Mouse (Mus musculus): ENCODE measurements at regions not wholly inside any gene's neighbourhood (a gene's known extent, or its start where the extent isn't known, plus 50 kb on each side); places are given as distances from the start of the nearest gene placed in this dataset.
A peak's percentile ranks its signal among the peaks of the same experiment; 100 is the strongest.

GRCm38 (mm10) chr13:114619416-114619815, 160.7 kb upstream of the Fst start:
- no peaks in the 10 kb centered on the region for H3K27me3 ChIP-seq (replicated peaks)
- 94% methylated on average over 4 of the region's 4 CpGs for WGBS
- H3K9me3 ChIP-seq = no peaks in the 10 kb centered on the region
- no peak overlapping the region for H3K4me3 ChIP-seq
- H3K9ac ChIP-seq = no peak overlapping the region
- H3K4me2 ChIP-seq = no peak overlapping the region
- H3K4me1 ChIP-seq = no peaks in the 10 kb centered on the region
- H3K27ac ChIP-seq = no peak overlapping the region
- H3K36me3 ChIP-seq (replicated peaks) = no peaks in the 10 kb centered on the region
- ATAC-seq (replicated peaks) = no peak

- ATAC-seq (replicated peaks) = no peak
These were observed 178.0 kb upstream of the Fst start for GRCm38 (mm10) chr13:114636731-114637130.

GRCm38 (mm10) chr13:114639531-114639930, 178.5 kb upstream of the Mocs2 start:
- H3K4me2 ChIP-seq = no peak overlapping the region
- ATAC-seq (replicated peaks) = no peak
- 96% methylated on average over 2 of the region's 2 CpGs for WGBS
- H3K36me3 ChIP-seq (replicated peaks) = no peaks in the 10 kb centered on the region
- no peak overlapping the region for H3K9ac ChIP-seq
- H3K4me1 ChIP-seq = peaks cover 7% of the 10 kb centered on the region; the same call in 1 of the 2 replicates
- no peaks in the 10 kb centered on the region for H3K9me3 ChIP-seq
- no peak overlapping the region for H3K4me3 ChIP-seq
- H3K27ac ChIP-seq = no peak overlapping the region
- H3K27me3 ChIP-seq (replicated peaks) = no peaks in the 10 kb centered on the region

More at GRCm38 (mm10) chr13:114636731-114637130, 178.0 kb upstream of the Fst start:
- Histone ChIP-seq H3K4me3 (no peak overlapping the region), H3K9me3 (no peaks in the 10 kb centered on the region), H3K4me2 (no peak overlapping the region), H3K27me3 (replicated peaks) (no peaks in the 10 kb centered on the region), H3K9ac (no peak overlapping the region), H3K36me3 (replicated peaks) (no peaks in the 10 kb centered on the region), H3K27ac (no peak overlapping the region), H3K4me1 (no peaks in the 10 kb centered on the region)
- WGBS = 91% methylated on average over 4 of the region's 4 CpGs

- no peak for ATAC-seq (replicated peaks)
- H3K27ac ChIP-seq = no peak overlapping the region
These were observed 176.2 kb upstream of the Mocs2 start for GRCm38 (mm10) chr13:114641688-114642390.

GRCm38 (mm10) chr13:114642901-114643491, 175.0 kb upstream of the Mocs2 start:
- no peak overlapping the region for H3K9ac ChIP-seq
- H3K4me1 ChIP-seq = peaks cover 7% of the 10 kb centered on the region; the same call in 1 of the 2 replicates
- no peaks in the 10 kb centered on the region for H3K36me3 ChIP-seq (replicated peaks)
- no peak overlapping the region for H3K4me2 ChIP-seq
- no peak overlapping the region for H3K4me3 ChIP-seq
- H3K9me3 ChIP-seq = no peaks in the 10 kb centered on the region
- H3K27me3 ChIP-seq (replicated peaks) = no peaks in the 10 kb centered on the region
- H3K27ac ChIP-seq = no peak overlapping the region
- ATAC-seq (replicated peaks) = peak; percentile 88
- 21% methylated on average over 3 of the region's 3 CpGs for WGBS

More at GRCm38 (mm10) chr13:114641688-114642390, 176.2 kb upstream of the Mocs2 start:
- Histone ChIP-seq H3K4me1 (peaks cover 7% of the 10 kb centered on the region; the same call in 1 of the 2 replicates), H3K9ac (no peak overlapping the region), H3K36me3 (replicated peaks) (no peaks in the 10 kb centered on the region), H3K27me3 (replicated peaks) (no peaks in the 10 kb centered on the region), H3K4me3 (no peak overlapping the region), H3K4me2 (no peak overlapping the region), H3K9me3 (no peaks in the 10 kb centered on the region)
- WGBS = 43% methylated on average over 9 of the region's 9 CpGs

- 19% methylated on average over 11 of the region's 11 CpGs for WGBS
- no peak overlapping the region for H3K9ac ChIP-seq
- H3K9me3 ChIP-seq = no peaks in the 10 kb centered on the region
- no peak overlapping the region for H3K4me3 ChIP-seq
- H3K36me3 ChIP-seq (replicated peaks) = no peaks in the 10 kb centered on the region
- no peak for ATAC-seq (replicated peaks)
- H3K4me1 ChIP-seq = peaks cover 7% of the 10 kb centered on the region; the same call in 1 of the 2 replicates
- H3K27ac ChIP-seq = no peak overlapping the region
- no peaks in the 10 kb centered on the region for H3K27me3 ChIP-seq (replicated peaks)
- peak overlapping the region; percentile 11; the same call in 1 of the 2 replicates for H3K4me2 ChIP-seq
These were observed 174.5 kb upstream of the Mocs2 start for GRCm38 (mm10) chr13:114643521-114643920.

- H3K9ac ChIP-seq = no peak overlapping the region
- no peak for ATAC-seq (replicated peaks)
- no peaks in the 10 kb centered on the region for H3K9me3 ChIP-seq
- no peaks in the 10 kb centered on the region for H3K4me1 ChIP-seq
- no peaks in the 10 kb centered on the region for H3K27me3 ChIP-seq (replicated peaks)
- no peak overlapping the region for H3K4me3 ChIP-seq
- H3K36me3 ChIP-seq (replicated peaks) = no peaks in the 10 kb centered on the region
- H3K27ac ChIP-seq = no peak overlapping the region
- H3K4me2 ChIP-seq = no peak overlapping the region
- 93% methylated on average over 7 of the region's 7 CpGs for WGBS
These were observed 163.8 kb upstream of the Mocs2 start for GRCm38 (mm10) chr13:114654267-114654666.

- WGBS = 90% methylated on average over 4 of the region's 4 CpGs
- Histone ChIP-seq H3K4me1 (no peaks in the 10 kb centered on the region), H3K27me3 (replicated peaks) (no peaks in the 10 kb centered on the region)
These were observed 163.0 kb upstream of the Mocs2 start for GRCm38 (mm10) chr13:114654953-114655586.

GRCm38 (mm10) chr13:114672411-114672810, 145.6 kb upstream of the Mocs2 start:
- H3K9ac ChIP-seq = no peak overlapping the region
- no peak for ATAC-seq (replicated peaks)
- no peak overlapping the region for H3K4me3 ChIP-seq
- no peaks in the 10 kb centered on the region for H3K4me1 ChIP-seq
- H3K9me3 ChIP-seq = peaks cover 2% of the 10 kb centered on the region; the same call in 1 of the 2 replicates
- no peaks in the 10 kb centered on the region for H3K27me3 ChIP-seq (replicated peaks)
- no peaks in the 10 kb centered on the region for H3K36me3 ChIP-seq (replicated peaks)
- H3K27ac ChIP-seq = no peak overlapping the region
- no peak overlapping the region for H3K4me2 ChIP-seq

More at GRCm38 (mm10) chr13:114654953-114655586, 163.0 kb upstream of the Mocs2 start:
- no peak for ATAC-seq (replicated peaks)
- no peak overlapping the region for H3K9ac ChIP-seq
- H3K27ac ChIP-seq = no peak overlapping the region
- H3K4me3 ChIP-seq = no peak overlapping the region
- no peaks in the 10 kb centered on the region for H3K36me3 ChIP-seq (replicated peaks)
- no peaks in the 10 kb centered on the region for H3K9me3 ChIP-seq
- no peak overlapping the region for H3K4me2 ChIP-seq

- Histone ChIP-seq H3K4me1 (no peaks in the 10 kb centered on the region), H3K36me3 (replicated peaks) (no peaks in the 10 kb centered on the region), H3K9ac (no peak overlapping the region), H3K4me2 (no peak overlapping the region), H3K9me3 (no peaks in the 10 kb centered on the region), H3K4me3 (no peak overlapping the region), H3K27me3 (replicated peaks) (no peaks in the 10 kb centered on the region), H3K27ac (no peak overlapping the region)
- ATAC-seq (replicated peaks) = no peak
- WGBS = 82% methylated on average over 5 of the region's 5 CpGs
These were observed 138.2 kb upstream of the Mocs2 start for GRCm38 (mm10) chr13:114679703-114680378.

GRCm38 (mm10) chr13:114680379-114680733, 137.7 kb upstream of the Mocs2 start:
- no peaks in the 10 kb centered on the region for H3K36me3 ChIP-seq (replicated peaks)
- no peak overlapping the region for H3K4me3 ChIP-seq
- no peak overlapping the region for H3K4me2 ChIP-seq
- WGBS = 82% methylated on average over 9 of the region's 9 CpGs
- no peak for ATAC-seq (replicated peaks)
- H3K27ac ChIP-seq = no peak overlapping the region
- no peaks in the 10 kb centered on the region for H3K9me3 ChIP-seq
- H3K27me3 ChIP-seq (replicated peaks) = no peaks in the 10 kb centered on the region
- no peak overlapping the region for H3K9ac ChIP-seq
- no peaks in the 10 kb centered on the region for H3K4me1 ChIP-seq

GRCm38 (mm10) chr13:114681196-114681595, 136.8 kb upstream of the Mocs2 start:
- H3K4me1 ChIP-seq = no peaks in the 10 kb centered on the region
- no peak overlapping the region for H3K9ac ChIP-seq
- H3K4me2 ChIP-seq = no peak overlapping the region
- 78% methylated on average over 4 of the region's 4 CpGs for WGBS
- no peaks in the 10 kb centered on the region for H3K9me3 ChIP-seq
- no peak overlapping the region for H3K27ac ChIP-seq
- H3K4me3 ChIP-seq = no peak overlapping the region
- no peaks in the 10 kb centered on the region for H3K36me3 ChIP-seq (replicated peaks)
- ATAC-seq (replicated peaks) = no peak
- no peaks in the 10 kb centered on the region for H3K27me3 ChIP-seq (replicated peaks)
